Mouse (Mus musculus) G1E (cell line): Measurements from ENCODE around the gene Gzme.

Source experiments
- CTCF ChIP-seq: IDR thresholded peaks from 2 replicates; pipeline ENCODE4 v1.5.1; 2012; ENCODE audit warnings: low read depth, low read length, inconsistent platforms, mixed read lengths
- GATA1 ChIP-seq: IDR thresholded peaks from 2 replicates; pipeline ENCODE4 v1.6.1; 2012; ENCODE audit warnings: borderline replicate concordance, low read length, inconsistent platforms, mixed read lengths
- GATA2 ChIP-seq: IDR thresholded peaks from 2 replicates; pipeline ENCODE4 v1.6.1; 2012; ENCODE audit warnings: low read depth, low read length, inconsistent platforms, borderline replicate concordance
- POLR2AphosphoS5 ChIP-seq: IDR thresholded peaks from 2 replicates; pipeline ENCODE4 v1.6.1; 2012; ENCODE audit warnings: low read depth, low read length, inconsistent platforms; ENCODE audit not compliant: insufficient replicate concordance
- TAL1 ChIP-seq: conservative IDR thresholded peaks from 2 replicates; pipeline ENCODE4 v1.6.1; 2012; ENCODE audit warnings: low read depth, low read length, inconsistent platforms, mixed read lengths

DNA sequence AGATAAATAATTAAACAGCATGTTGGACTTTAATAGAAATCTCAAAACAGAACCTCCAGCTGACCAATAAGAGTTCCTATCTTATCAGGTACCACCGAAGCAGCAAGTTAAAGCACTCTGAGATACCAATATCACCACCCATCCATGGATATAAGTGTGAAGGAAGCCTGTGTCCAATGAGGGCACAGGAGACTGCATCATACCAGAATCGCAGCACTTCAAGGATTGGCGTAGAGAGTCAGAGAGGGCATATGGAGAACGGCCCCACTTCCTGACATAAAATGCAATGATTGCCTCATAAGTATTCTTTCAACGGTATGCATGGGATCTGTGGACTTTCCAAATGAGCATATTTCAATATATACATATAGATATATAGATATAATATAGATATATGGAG is 15.4 kb downstream of the Gzme start:
- TF ChIP-seq CTCF (no peak), TAL1 (no peak), GATA2 (no peak), POLR2AphosphoS5 (no peak), GATA1 (no peak)
